Mouse (Mus musculus) left cerebral cortex, postnatal 4 days (tissue): ENCODE measurements around the gene Snx33. TPM values are rescaled to one million over a fixed set of nuclear protein-coding genes. Genes with fewer than 3 reads are reported as not detected.
"Not testable (repeated sequence)": the region's sequence is repeated elsewhere in the genome, so short reads cannot be mapped to it uniquely, and the experiment has no call there.

Experiments
- DNase-seq: peaks from one replicate; pipeline ENCODE4 v3.0.0-alpha.2; 2022
- intact Hi-C: fragments of 180-260 bp; cut with DNase I; formaldehyde crosslinking; loops from one replicate; pipeline ENCODE4 v1.15.1; 2025
- total RNA-seq, 2 experiments: library from RNA; stranded (reverse); gene quantifications; 2 replicates each; pipeline ENCODE4 v1.2.3; 2021

Snx33 gene
- 1 to 10 TPM; 3.1 to 3.8 TPM for total RNA-seq

- peak; percentile 91 for DNase-seq
These were observed at the start of gene Snx33 for GRCm38 (mm10) chr9:56928041-56928811. Gene Snx33, minus strand, starts transcription at chr9:56928371.

DNA sequence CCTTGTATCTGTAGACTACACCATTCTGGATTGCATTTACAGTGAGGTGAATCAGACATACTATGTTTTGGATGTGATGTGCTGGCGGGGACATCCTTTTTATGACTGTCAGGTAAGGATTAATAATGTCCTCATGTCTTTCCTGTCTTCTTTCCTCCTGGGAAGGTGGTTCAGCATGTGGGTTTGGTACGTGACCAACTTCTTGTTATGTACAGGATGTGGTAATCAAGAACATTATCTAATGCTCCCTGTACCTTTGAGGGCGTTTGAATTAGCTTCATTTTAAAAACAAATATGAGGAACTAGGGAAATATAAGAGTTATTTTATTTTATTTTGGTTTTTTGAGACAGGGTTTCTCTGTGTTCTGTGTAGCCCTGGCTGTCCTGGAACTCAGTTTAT, 47.0 kb upstream of the Snx33 start:
- DNase-seq: no peak
- intact Hi-C loops: no loop called here

More at GRCm38 (mm10) chr9:56928041-56928811, at the start of gene Snx33:
- intact Hi-C loops: no loop called here

GRCm38 (mm10) chr9:56973960-56974524, 45.9 kb upstream of the Snx33 start:
- no peak for DNase-seq
- intact Hi-C loops: no loop called here

GRCm38 (mm10) chr9:56970158-56970557, 42.0 kb upstream of the Snx33 start:
- intact Hi-C loops: no loop called here
- DNase-seq: no peak

DNA sequence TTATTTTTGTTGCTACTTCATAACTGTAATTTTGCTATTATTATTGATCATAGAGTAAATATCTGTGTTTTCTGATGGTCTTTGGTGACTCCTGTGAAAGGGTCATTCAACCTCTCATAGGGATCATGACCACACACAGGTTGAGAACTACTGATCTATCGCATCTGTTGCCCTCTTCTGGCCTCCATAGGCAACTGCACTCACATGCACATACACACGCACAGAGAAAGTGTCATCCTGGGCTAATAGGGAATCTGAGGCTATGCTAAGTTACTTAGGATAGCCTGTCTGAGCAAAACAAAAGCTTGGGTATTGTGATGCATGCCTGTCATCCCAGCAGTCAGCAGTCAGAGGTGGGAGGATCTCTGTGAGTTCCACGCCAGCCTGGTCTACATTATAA, 33.4 kb upstream of the Snx33 start:
- no peak for DNase-seq
- intact Hi-C loops: no loop called here

DNA sequence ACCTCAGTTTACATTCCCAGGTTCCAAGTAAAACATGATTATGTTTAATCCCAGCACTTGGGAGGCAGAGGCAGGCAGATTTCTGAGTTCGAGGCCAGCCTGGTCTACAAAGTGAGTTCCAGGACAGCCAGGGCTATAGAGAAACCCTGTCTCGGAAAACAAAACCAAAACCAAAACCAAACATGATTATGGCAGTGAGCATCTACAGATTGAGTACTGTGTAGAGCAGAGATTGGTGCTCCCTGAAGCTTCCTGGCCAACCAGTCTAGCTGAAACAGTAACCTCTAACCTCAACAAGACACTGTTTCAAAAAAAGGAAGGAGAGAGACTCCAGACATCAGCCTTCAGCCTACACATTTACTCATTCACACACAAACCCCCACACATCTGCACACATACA, 30.5 kb upstream of the Snx33 start:
- DNase-seq: no peak
- intact Hi-C loops: no loop called here

DNA sequence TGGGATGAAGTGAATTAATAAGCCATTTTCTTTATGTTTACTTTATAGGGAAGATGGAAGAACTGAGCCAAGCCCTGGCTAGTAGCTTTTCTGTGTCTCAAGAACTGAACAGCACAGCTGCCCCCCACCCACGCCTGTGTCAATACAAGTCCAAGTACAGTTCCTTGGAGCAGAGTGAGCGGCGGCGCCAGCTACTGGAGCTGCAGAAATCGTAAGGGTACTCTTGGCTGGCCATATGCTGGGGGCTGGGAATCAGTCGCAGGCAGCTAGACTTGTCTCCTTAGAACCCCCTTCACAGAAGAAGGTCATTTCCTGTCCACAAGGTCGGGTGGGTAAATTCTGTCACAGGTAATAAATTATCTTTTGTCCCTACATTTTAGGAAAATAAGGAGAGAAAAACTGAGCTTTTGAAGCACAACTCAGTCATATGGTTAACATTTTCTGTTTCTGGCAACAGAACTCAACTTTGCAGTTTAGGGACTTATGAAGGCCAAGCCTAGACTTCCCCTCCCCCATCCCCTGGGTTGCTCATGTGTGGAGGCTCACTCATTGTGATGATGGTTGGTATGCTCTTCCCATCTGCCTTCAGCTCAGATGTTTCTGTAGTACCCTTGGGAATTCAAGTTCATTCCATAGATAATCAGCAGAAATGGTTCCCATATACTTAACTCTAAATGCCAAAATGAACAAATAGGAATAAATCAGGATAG, 28.9 kb upstream of the Snx33 start:
- intact Hi-C loops: no loop called here
- no peak for DNase-seq

DNA sequence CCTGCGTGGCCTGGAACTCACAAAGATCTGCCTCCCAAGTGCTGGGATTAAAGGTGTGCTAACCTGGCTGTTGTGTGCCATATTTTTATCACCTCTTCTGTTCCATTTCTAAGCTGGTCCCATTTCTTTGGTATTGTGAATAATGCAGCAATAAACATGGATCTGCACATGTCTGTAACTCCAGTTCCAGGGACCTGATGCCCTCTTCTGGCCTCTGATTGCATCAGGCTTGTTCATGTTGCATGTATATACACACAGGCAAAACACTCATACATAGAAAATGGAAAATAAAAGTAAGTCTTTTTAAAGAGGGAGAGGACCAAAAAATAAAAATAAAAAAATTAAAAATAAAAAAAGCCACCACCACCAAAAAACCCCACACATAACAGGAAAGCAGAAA, 25.4 kb upstream of the Snx33 start:
- intact Hi-C loops: no loop called here
- DNase-seq: no peak

DNA sequence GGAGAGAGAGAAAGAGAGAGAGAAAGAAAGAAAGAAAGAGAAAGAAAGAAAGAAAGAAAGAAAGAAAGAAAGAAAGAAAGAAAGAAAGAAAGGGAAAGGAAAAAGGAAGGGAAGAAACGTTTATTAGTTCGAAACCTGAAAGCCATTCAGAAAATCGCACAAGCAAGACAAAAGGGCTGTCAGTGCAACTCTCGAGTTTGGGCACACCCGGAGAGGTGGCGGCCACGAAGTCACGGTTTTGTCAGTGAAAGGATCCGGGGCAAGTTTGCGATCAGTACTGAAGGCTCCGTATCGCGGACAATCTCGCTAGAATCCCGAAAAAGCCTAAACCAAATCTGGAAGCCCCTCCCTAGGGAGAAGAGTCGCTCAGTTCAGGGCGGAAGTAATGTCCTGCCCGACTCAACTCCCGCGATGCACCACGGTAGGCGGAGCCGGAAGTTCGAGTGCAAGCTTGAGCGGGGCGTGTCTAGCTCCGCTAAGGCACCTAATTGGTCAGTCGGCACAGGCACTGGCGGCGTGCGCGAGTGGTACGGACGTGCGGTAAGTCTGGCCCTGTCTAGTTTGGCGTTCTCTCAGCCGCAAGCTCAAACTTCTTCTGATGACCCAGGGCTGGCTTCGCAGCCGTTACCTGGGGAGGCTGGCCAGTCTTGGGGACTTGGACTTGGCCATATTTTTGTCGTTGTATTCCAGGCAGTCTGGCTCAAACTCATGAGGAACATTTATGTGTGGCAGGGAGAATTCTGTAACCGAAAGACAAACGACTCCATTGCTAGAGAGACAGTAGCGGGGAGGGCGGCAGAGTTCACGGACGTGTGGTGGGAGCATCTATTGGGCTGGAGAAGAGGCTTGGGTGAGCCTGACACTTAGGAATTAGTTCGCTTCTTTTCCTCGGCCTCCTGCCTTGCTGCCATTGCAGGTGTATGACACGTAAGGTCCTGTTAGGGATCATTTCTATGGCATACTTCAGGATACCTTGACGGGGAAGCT, 22.5 kb upstream of the Snx33 start, which contains the start of gene Snupn:
TSS of gene Snupn (plus strand) at position 465 of the 987 bp plus-strand sequence.
- peak; percentile 97 for DNase-seq
- intact Hi-C loops: no loop called here

GRCm38 (mm10) chr9:56949767-56950166, 21.6 kb upstream of the Snx33 start:
- intact Hi-C loops: no loop called here
- DNase-seq: no peak

- DNase-seq, intact Hi-C loops: not testable (repeated sequence)
These were observed 20.5 kb upstream of the Snx33 start for GRCm38 (mm10) chr9:56948699-56949098.

GRCm38 (mm10) chr9:56947481-56947880, 19.3 kb upstream of the Snx33 start:
- DNase-seq: peak; percentile 36
- intact Hi-C loops: not testable (repeated sequence)

- no peak for DNase-seq
- intact Hi-C loops: no loop called here
These were observed 10.2 kb upstream of the Snx33 start for GRCm38 (mm10) chr9:56938374-56938773.

DNA sequence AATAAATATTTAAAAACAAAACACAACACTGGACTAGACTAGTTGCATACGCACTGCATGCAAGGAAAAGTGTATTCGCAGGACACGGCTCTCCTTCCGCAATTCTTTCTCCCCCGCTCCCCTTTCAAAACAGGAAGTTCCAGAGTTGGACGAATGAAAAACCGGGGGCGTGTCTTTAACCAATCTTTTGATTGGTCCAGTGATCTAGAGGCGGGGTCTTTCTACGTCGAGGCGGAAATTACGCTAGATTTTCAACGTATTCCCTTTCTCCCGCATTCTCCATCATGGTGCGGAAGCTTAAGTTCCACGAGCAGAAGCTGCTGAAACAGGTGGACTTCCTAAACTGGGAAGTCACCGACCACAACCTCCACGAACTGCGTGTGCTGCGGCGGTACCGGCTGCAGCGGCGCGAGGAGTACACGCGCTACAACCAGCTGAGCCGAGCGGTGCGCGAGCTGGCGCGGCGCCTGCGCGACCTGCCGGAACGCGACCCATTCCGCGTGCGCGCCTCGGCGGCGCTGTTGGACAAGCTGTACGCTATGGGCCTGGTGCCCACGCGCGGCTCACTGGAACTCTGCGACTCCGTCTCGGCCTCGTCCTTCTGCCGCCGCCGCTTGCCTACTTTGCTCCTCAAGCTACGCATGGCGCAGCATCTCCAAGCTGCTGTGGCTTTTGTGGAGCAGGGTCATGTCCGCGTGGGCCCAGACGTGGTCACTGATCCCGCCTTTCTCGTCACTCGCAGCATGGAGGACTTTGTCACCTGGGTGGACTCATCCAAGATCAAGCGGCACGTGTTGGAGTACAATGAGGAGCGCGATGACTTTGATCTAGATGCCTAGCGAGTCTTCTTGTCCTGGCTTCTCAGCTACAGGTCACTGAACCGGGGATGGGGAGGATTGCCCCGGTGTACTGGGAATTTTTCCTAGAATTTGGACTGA, 9.3 kb upstream of the Snx33 start, which contains the start of gene Imp3:
TSS of gene Imp3 (plus strand) at position 253 of the 938 bp plus-strand sequence.
- peak; percentile 87 for DNase-seq
- intact Hi-C loops: no loop called here

DNA sequence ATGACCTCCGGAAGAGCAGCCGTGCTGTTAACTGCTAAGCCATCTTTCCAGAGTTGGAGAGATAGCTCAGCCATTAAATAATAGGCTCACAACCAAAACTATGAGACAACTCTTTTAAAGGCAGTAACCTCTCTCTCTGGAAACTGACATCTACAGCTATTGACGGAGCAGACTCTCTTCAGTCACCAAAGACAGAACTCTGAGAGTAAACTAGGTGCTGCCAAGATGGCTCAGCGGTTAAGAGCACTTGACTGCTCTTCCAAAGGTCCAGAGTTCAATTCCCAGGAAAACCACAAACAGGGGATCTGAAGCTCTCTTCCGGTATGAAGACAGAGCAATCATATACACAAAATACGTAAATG, 8.7 kb upstream of the Snx33 start:
- no peak for DNase-seq
- intact Hi-C loops: no loop called here

DNA sequence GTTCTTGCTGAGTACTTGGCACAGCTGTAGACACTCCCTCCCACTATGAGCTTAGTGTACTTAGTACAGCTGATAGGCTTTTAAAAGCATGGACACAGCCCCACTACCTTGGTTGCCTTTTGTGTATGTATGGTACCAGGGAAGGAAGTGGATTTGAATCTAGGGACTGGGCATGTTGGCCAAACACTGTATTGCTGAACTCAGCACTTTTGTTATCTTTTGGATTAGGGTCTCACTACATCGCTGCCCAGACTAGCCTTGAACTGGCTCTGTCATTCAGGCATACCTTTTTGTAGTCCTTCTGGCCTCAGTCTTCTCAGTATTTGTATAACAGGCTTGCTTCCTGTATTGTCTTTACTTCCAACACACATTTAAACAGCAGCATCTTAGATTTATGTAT, 2.4 kb upstream of the Snx33 start:
- DNase-seq: no peak
- intact Hi-C loops: no loop called here

- intact Hi-C loops: no loop called here
- DNase-seq: no peak
These were observed 1.3 kb upstream of the Snx33 start for GRCm38 (mm10) chr9:56929496-56929895.

- DNase-seq: peak; percentile 23
- intact Hi-C loops: no loop called here
These were observed 769 bp downstream of the Snx33 start for GRCm38 (mm10) chr9:56927191-56928012.

DNA sequence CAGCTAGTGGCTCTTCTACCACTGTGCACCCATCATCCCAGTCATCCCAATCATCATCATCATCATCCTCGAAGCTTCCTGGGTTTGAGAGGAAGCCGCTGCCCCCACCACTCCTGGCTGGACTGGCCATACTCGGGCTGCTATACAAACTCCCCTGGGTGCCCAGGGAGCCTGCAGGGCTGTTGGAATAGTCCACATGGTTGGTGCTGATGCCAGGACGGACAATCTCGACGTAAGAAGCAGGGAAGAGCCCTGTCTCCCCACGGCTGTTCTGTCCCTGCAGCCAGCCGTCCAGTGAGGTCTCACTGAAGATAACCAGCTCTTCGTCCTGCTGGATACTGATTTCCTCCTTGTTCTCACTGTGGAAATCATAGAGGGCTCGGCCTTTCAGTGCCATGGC, 1.8 kb downstream of the Snx33 start:
- intact Hi-C loops: no loop called here
- DNase-seq: no peak
